Mouse (Mus musculus) thymus, postnatal 4 days (tissue): Measurements from ENCODE around the gene Cyp2d9.
"Not testable (repeated sequence)": the region's sequence is repeated elsewhere in the genome, so short reads cannot be mapped to it uniquely, and the experiment has no call there.

Source experiments
- DNase-seq: peaks from one replicate; pipeline ENCODE4 v3.0.0; 2021

The Cyp2d9 gene

DNA sequence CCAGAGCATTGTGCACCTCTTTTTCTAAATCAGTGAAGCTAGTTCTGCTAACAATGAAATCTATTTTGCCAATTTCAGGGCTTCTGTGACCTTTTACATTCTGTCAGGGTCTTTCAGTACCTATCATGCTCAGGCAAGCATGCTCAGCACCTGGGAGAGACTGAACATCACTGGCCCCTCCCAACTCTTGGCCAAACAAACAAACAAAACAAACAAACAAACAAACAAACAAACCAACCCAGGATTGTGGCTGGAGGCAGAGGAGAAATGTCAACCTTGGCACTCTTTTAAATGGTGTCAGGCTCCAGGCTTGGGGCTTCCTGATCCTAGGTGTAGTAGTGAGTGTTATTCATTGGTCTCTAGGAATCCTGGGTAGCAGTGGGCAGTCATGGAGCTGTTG lies at the start of gene Cyp2d9:
Cyp2d9 (plus strand) TSS at position 301 of the 400 bp plus-strand sequence.
- DNase-seq: no peak

DNA sequence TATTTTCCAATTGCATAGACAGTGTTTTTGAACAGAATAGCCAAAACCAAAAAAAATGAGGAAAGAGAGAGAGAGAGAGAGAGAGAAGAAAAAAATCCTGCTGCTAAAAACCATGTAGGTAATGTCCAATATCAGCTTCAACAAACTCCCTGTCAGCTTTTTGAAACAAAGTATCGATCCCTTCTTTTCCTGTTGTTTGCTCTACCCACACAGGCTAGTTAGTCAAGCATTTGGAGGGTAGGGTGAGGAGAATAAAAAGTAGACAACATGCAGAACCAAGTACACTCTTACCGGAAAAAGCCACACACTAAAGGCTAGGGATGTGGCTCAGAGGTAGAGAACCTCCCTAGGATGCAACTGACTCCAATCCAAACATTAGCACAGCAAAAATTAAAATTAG lies 47.5 kb upstream of the Cyp2d9 start:
- no peak for DNase-seq

- not testable (repeated sequence) for DNase-seq
These were observed 43.3 kb upstream of the Cyp2d9 start for GRCm38 (mm10) chr15:82389916-82390315.

DNA sequence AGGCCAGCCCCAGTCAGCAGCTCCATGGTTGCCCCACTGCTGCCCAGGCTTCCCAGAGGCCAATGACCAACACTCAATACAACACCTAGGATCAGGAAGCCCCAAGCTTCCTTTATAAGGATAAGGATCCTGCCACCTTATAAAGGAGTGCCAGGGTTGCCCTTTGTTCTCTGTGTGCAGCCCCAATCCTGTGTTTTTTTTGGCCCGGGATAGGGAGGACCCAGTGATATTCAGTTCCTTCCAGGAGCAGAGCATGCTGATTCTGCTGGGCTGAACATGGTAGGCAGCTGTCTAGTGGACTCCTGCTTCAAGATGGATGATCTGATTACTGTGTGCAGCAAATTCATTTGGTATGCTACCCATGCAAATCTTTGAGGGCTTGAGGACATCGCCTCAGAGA lies 39.3 kb upstream of the Cyp2d9 start, which contains the start of gene Cyp2d11:
Cyp2d11 (minus strand) TSS at position 101 of the 400 bp plus-strand sequence.
- DNase-seq: not testable (repeated sequence)

GRCm38 (mm10) chr15:82395955-82396354 lies 37.3 kb upstream of the Cyp2d9 start:
- DNase-seq: not testable (repeated sequence)

- no peak for DNase-seq
These were observed 31.7 kb upstream of the Cyp2d9 start for GRCm38 (mm10) chr15:82401516-82401915.

DNA sequence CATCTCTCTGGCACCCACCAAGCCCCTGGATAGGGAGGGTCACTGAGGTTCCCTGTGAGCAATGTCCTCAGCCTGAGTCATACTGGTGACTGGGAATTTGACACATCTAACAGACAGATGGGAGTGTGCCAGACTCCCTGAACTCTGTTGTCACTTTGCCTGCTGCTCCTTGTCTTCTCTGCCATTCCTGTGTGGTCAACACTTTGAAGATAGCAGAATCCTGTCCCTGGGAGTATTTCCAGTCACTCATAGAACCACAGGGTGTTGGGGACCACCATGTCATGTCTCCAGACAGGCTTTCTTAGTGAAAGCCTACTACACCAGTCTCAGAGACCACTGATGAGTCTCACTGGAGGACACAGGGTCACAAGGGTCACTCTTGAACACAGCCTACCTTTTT lies 31.1 kb upstream of the Cyp2d9 start:
- DNase-seq: no peak

DNA sequence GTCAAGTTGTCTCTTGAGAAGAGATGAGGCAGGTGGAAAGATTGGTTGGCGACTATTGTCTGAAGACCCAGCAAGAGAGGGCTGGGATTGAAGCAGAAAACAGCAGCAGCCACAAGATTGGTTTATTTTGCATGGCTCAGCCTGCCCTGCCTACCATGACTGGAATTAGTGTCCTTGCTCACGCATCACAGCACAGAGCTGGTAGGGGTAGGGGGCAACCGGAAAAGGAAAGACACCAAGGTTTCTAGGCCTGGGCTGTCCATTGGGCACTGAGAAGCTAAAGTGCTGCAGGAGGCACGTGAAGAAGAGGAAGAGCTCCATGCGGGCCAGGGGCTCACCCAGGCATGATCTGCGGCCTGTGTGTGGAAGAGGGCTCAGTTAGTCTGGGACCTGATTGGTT lies 30.5 kb upstream of the Cyp2d9 start:
- no peak for DNase-seq

DNA sequence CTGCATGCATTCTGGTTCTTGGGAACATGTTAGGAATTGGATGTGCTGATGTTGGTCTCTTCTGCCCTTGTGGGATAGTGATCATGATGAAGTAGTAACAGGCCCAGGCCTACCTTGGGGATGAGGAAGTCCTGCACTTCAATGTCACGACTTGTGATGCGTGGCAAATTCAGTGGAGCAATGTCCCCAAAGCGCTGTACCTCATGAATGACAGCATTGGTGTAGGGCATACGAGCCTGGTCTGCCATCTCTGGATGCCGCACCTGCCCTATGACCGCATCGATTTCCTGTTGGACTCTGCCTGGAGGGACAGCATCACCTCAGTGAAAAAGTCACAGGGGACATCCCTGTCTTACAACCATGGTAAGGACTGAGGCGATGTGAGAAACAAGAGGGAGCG lies 29.6 kb upstream of the Cyp2d9 start:
- no peak for DNase-seq

DNA sequence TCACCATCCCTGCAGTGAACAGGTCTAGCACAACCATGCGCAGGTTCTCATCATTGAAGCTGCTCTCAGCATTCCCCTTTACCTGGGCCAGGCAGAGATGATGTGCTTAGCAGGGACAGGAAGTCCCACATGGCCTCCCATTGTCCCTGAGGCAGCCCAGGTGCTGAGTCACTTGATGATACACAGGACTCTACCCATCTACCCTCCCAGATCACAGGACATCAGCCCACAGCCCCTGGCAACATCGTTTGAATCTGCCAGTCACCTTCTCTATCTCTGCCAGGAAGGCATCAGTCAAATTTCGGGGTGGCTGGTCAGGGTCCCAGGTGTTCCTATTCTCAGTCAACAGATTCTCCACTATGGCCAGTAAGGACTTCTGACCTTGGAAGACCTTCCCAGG lies 29.1 kb upstream of the Cyp2d9 start:
- DNase-seq: no peak

GRCm38 (mm10) chr15:82406981-82407380 lies 26.3 kb upstream of the Cyp2d9 start, which contains the start of gene Cyp2d10:
TSS of gene Cyp2d10 (minus strand) at chr15:82407195.
- no peak for DNase-seq

DNA sequence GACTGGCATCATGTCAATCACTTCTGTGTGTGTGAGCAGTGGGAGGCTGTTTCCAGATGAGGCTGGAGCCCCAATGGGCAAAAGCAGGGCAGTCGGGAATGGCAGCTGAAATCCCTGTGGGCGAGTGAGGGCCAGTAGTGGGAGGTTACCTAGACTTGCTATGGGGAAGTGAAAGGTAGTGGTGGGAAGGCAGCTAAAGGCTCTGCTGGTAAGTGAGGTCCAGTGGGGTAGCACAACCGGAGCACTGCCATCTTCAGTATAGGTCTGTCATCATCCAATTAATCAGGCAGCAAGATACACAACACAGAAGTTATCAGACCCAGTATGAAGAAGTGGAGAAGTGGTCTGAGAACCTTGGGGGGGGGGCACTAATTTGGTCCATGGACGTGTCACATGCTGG lies 25.7 kb upstream of the Cyp2d9 start:
- no peak for DNase-seq

GRCm38 (mm10) chr15:82416797-82417789 lies 16.1 kb upstream of the Cyp2d9 start:
- DNase-seq: peak; percentile 83

DNA sequence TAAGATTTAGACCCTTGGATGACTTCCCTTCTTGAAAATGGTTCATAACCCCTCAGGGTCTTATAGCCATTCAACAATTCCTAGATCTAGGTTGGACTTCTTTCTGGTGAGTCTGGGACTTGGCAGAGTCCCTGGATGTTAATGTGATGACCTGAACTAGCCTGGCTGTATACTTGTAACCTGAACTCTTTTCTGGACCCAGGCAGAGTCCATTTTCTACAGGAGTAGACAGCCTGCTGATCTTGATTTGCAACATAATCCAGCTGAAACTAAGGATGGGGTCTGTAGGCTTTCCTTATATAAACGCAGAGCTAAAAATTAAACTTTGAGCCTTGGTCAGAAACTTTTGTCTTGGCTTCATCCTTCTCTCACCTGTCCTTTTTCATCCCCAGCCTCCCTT lies 14.6 kb upstream of the Cyp2d9 start:
- no peak for DNase-seq

- DNase-seq: no peak
These were observed 10.3 kb upstream of the Cyp2d9 start for GRCm38 (mm10) chr15:82422935-82423334.

GRCm38 (mm10) chr15:82423471-82423870 lies 9.8 kb upstream of the Cyp2d9 start:
- DNase-seq: no peak

GRCm38 (mm10) chr15:82433621-82434020 lies 384 bp downstream of the Cyp2d9 start:
- DNase-seq: no peak

DNA sequence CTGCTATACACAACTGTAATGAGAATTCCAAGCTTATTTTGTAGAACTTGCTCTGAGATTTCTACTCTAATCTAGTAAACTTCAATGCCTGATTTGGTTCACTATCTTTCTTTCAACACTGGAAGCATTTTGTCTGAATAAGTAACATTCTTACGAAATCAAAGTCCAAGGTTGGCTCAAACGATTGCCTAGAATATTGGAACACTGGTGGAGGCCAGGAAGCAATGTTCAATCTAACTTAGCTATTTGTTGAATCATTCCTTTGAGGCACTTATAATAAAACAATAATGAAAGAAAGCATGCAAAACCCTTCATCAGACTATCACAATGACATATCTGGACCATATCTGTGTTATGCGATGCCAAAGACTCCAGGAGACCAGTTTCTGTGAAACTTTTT lies 1.3 kb downstream of the Cyp2d9 start:
- no peak for DNase-seq

DNA sequence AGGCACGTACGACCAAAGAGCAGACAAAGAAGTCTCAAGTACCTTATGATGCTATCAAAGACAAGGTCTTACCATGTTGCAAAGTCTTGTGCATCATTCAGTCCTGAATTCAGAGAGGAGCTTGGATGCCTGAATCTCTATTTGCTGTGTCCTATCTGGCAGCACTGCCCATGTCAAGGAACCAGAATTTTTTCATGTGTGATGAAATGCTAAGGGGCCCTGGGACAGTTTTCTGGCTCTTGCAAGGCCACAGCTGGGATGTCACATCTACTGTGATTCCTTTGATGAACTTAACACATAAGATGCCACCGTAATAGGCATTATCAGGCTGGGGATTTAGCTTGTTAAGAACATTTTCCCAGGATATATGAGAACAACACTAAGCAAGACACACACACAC lies 1.8 kb downstream of the Cyp2d9 start:
- DNase-seq: no peak

GRCm38 (mm10) chr15:82435606-82436005 lies 2.4 kb downstream of the Cyp2d9 start:
- no peak for DNase-seq

- peak; percentile 6 for DNase-seq
These were observed 4.9 kb downstream of the Cyp2d9 start for GRCm38 (mm10) chr15:82437975-82438617.

DNA sequence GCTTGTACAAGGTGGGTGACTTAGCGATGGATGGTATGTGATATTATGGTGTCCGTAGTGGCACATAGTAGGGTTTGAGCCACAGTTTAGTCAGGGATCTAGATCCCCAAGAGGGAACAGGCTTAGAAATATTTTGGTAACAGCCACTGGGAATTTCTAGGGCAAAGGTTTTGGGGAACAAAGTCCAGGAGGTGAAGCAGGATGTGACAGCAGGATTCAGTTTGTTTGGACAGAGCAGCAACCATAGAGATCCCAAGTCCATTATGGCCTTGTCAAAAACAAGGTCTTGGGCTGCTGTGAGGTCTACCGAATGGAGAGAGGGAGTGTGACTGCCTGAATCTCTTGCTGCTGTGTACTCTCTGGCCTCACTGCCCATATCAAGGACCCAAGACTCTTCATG lies 10.4 kb downstream of the Cyp2d9 start:
- DNase-seq: no peak

DNA sequence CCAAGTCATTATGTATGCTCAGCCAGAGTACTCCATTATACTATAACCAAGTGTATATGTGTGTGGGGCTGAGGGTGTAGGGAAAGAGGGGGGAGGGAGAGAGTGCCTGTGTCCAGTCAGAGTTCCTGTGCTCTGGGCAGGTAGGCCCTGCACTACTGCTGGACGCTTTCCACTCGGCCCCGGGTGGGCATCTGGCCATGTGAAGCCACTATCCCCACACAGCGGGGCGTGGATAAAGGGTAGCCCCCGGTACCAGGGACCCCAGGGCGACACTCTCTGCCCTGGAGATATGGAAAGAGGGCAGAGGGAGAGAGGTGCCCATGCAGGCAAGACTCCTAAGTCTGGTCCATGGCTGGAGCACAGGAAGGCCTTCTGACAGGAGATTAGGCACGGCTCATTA lies 12.0 kb downstream of the Cyp2d9 start:
- no peak for DNase-seq

GRCm38 (mm10) chr15:82450045-82450444 lies 16.8 kb downstream of the Cyp2d9 start:
- not testable (repeated sequence) for DNase-seq
